Mouse (Mus musculus): Measurements from ENCODE around the gene 2310034G01Rik. TPM values are rescaled to one million over a fixed set of nuclear protein-coding genes. Genes with fewer than 3 reads are reported as not detected.

2310034G01Rik gene
- polyA plus RNA-seq, 1 experiment from 2014 or later: 2.6 TPM

DNA sequence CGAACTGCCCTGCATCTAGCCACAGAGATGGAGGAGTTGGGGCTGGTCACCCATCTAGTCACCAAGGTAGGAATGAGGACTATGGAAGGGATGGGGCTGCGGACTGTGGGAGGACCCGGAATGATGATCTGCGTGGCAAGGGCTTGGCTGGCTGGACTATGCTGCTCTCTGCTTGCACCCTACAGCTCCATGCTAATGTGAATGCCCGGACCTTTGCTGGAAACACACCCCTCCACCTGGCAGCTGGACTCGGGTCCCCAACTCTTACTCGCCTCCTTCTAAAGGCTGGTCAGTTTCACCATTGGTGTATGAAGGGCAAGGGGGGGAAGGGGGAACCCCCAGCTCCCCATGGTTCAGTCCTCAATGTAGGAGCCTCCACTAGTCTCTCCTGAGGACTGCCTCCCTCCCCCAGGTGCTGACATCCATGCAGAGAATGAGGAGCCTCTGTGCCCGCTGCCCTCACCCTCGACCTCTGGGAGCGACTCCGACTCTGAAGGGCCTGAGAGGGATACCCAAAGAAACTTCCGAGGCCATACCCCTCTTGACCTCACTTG is 39.7 kb downstream of the 2310034G01Rik start:
- H3K27ac ChIP-seq (ENCODE audit: low read length): no peak overlapping the region
- H3K36me3 ChIP-seq (ENCODE audit: insufficient read depth, low read length): peaks cover 4% of the 10 kb centered on the region
- no peaks in the 10 kb centered on the region for H3K9me3 ChIP-seq (ENCODE audit: low read length)
- no peak overlapping the region for H3K4me3 ChIP-seq (ENCODE audit: low read length)
- H3K9ac ChIP-seq (replicated peaks; ENCODE audit: low read length): no peak overlapping the region
- no peak for ATAC-seq (ENCODE audit: low FRiP score, low TSS enrichment)
- H3K27me3 ChIP-seq (ENCODE audit: insufficient read depth, low read length): peaks cover 30% of the 10 kb centered on the region
- peaks cover 12% of the 10 kb centered on the region for H3K4me1 ChIP-seq (ENCODE audit: insufficient read depth, low read length)
- WGBS: 90% methylated on average over 12 of the region's 12 CpGs
- H3K4me2 ChIP-seq (replicated peaks; ENCODE audit: low read depth, low read length): no peak overlapping the region

DNA sequence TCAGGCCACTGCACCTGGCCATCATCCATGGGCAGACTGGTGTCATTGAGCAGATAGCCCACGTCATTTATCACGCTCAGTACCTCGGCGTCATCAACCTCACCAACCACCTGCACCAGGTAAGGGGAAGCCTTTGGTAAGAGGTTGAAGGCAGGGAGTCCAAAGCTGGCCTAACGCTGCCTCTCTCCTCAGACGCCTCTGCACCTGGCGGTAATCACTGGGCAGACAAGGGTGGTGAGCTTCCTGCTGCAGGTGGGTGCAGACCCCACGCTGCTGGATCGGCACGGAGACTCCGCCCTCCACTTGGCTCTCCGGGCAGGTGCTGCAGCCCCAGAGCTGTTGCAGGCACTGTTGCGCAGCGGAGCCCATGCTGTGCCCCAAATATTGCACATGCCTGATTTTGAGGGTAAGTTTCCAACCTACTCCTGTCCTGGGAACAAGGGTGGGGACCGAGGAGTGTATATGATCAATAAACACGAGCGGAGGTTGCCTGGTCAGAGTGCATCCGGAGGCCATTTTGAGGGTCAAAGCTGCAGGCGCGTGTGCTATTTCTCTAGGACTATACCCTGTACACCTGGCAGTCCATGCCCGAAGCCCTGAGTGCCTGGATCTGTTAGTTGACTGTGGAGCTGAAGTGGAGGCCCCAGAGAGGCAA is 40.3 kb downstream of the 2310034G01Rik start:
- ATAC-seq (ENCODE audit: low FRiP score, low TSS enrichment): no peak
- no peak overlapping the region for H3K4me3 ChIP-seq (ENCODE audit: low read length)
- peaks cover 24% of the 10 kb centered on the region for H3K27me3 ChIP-seq (ENCODE audit: insufficient read depth, low read length)
- H3K9me3 ChIP-seq (ENCODE audit: low read length): no peaks in the 10 kb centered on the region
- peaks cover 4% of the 10 kb centered on the region for H3K36me3 ChIP-seq (ENCODE audit: insufficient read depth, low read length)
- no peak overlapping the region for H3K9ac ChIP-seq (replicated peaks; ENCODE audit: low read length)
- 81% methylated on average over 21 of the region's 21 CpGs for WGBS
- H3K4me1 ChIP-seq (ENCODE audit: insufficient read depth, low read length): peaks cover 12% of the 10 kb centered on the region
- H3K27ac ChIP-seq (ENCODE audit: low read length): no peak overlapping the region
- H3K4me2 ChIP-seq (replicated peaks; ENCODE audit: low read depth, low read length): no peak overlapping the region

DNA sequence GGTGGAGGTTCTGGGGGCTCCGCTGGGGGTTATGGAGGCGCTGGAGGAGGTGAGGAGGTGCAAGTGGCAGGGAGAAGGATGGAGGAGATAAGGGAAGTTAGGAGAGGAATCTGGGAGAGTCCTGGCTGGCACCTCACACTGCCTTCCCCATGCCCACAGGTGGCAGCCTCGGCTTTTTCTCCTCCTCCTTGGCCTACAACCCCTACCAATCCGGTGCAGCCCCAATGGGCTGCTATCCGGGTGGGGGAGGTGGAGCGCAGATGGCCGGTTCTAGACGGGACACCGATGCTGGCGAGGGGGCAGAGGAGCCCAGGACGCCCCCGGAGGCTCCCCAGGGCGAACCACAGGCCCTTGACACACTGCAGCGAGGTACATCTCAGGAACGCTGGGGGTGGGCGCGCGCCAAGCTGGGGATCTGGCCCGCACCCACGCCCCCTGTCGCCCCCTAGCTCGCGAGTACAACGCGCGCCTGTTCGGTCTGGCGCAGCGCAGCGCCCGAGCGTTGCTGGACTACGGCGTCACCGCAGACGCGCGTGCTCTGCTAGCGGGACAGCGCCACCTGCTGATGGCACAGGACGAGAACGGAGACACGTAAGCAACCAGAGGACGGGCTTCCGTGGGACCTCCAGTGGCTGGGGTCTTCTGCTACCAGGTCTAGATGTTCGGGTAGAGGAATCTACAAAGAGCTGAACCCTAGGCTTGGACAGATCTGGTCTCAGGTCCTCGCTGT is 41.2 kb downstream of the 2310034G01Rik start:
- Histone ChIP-seq H3K4me2 (replicated peaks; ENCODE audit: low read depth, low read length) (peak overlapping the region; percentile 79), H3K9ac (replicated peaks; ENCODE audit: low read length) (peak overlapping the region; percentile 67), H3K27ac (ENCODE audit: low read length) (no peak overlapping the region), H3K27me3 (ENCODE audit: insufficient read depth, low read length) (peaks cover 15% of the 10 kb centered on the region), H3K4me3 (ENCODE audit: low read length) (peak overlapping the region; percentile 45), H3K9me3 (ENCODE audit: low read length) (no peaks in the 10 kb centered on the region), H3K36me3 (ENCODE audit: insufficient read depth, low read length) (peaks cover 4% of the 10 kb centered on the region), H3K4me1 (ENCODE audit: insufficient read depth, low read length) (peaks cover 13% of the 10 kb centered on the region)
- no peak for ATAC-seq (ENCODE audit: low FRiP score, low TSS enrichment)
- WGBS: 2% methylated on average over 47 of the region's 47 CpGs

DNA sequence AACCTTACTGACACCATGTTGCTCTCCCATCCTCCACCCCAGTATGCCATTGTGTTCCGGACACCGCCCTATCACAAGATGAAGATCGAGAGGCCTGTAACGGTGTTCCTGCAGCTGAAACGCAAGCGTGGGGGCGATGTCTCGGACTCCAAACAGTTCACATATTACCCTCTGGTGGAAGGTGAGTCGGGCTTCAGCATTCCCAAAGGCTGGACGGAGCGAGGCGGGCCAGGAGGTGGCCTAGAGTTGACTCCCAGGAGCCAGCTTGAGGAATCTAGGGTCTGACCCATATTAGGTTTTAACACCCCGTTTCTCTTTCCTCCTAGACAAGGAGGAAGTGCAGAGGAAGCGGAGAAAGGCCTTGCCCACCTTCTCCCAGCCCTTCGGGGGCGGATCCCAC is 41.8 kb downstream of the 2310034G01Rik start:
- H3K4me2 ChIP-seq (replicated peaks; ENCODE audit: low read depth, low read length): 0 out of 2 replicates have a peak overlapping the region, but pooled peaks have one; percentile 79
- WGBS: 72% methylated on average over 16 of the region's 16 CpGs

DNA sequence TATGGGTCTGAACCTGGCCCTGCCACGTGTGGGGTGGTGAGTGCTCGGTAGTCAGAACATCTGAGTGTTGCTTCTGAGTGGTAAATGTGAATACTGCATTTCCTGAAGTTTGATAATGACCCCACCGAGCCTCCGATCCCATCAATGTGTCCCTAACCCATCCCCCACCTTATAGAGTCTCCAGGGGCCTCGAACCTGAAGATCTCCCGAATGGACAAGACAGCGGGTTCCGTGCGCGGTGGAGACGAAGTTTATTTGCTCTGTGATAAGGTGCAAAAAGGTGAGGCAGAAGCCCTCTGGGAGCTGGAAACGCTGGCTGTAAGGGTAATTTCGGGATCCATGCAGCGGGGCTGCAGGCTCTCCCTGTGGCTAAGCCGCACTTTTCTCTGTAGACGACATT is 42.3 kb downstream of the 2310034G01Rik start:
- Histone ChIP-seq H3K9ac (replicated peaks; ENCODE audit: low read length) (no peak overlapping the region), H3K27me3 (ENCODE audit: insufficient read depth, low read length) (peaks cover 7% of the 10 kb centered on the region), H3K9me3 (ENCODE audit: low read length) (no peaks in the 10 kb centered on the region), H3K36me3 (ENCODE audit: insufficient read depth, low read length) (peaks cover 4% of the 10 kb centered on the region), H3K4me3 (ENCODE audit: low read length) (no peak overlapping the region), H3K4me2 (replicated peaks; ENCODE audit: low read depth, low read length) (no peak overlapping the region), H3K4me1 (ENCODE audit: insufficient read depth, low read length) (peaks cover 17% of the 10 kb centered on the region), H3K27ac (ENCODE audit: low read length) (no peak overlapping the region)
- ATAC-seq (ENCODE audit: low FRiP score, low TSS enrichment): no peak
- 83% methylated on average over 16 of the region's 16 CpGs for WGBS

More for the DNA sequence above, 41.8 kb downstream of the 2310034G01Rik start:
- Histone ChIP-seq H3K36me3 (ENCODE audit: insufficient read depth, low read length) (peaks cover 4% of the 10 kb centered on the region), H3K9ac (replicated peaks; ENCODE audit: low read length) (no peak overlapping the region), H3K4me3 (ENCODE audit: low read length) (no peak overlapping the region), H3K27me3 (ENCODE audit: insufficient read depth, low read length) (peaks cover 9% of the 10 kb centered on the region), H3K4me1 (ENCODE audit: insufficient read depth, low read length) (peaks cover 17% of the 10 kb centered on the region), H3K9me3 (ENCODE audit: low read length) (no peaks in the 10 kb centered on the region), H3K27ac (ENCODE audit: low read length) (no peak overlapping the region)
- ATAC-seq (ENCODE audit: low FRiP score, low TSS enrichment): no peak

DNA sequence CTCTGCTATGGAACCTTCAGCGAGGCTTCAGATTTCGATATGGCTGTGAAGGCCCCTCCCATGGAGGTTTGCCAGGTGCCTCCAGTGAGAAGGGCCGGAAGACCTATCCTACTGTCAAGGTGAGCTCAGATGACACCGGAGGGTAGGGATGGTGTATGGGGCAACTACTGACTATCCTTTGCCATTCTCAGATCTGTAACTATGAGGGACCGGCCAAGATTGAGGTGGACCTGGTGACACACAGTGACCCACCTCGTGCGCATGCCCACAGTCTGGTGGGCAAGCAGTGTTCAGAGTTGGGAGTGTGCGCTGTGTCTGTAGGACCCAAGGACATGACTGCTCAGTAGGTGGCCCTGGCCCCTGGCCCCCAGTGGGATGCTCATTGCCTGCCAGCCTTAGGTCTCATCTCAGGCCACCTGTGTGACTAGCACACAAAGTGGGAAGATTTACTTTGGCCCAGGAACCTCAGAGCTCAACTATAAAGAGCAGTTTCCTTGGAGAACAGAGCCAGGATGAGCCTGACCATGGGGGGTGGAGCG is 43.3 kb downstream of the 2310034G01Rik start:
- peaks cover 7% of the 10 kb centered on the region for H3K27me3 ChIP-seq (ENCODE audit: insufficient read depth, low read length)
- 89% methylated on average over 9 of the region's 9 CpGs for WGBS
- no peak for ATAC-seq (ENCODE audit: low FRiP score, low TSS enrichment)

DNA sequence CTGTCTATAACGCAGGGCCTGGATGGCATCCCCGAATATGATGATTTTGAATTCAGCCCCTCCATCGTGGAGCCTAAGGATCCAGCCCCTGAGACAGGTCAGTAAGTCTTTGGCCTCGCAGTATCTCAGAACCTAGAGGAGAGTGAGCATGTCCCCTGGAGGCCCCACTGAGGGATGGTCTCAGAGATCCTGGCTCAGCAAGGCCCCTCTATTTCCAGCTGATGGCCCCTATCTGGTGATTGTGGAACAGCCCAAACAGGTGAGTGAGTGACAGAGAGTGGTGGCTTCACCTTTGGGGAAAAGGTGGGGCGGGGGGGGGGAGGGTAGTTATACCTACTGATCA is 43.9 kb downstream of the 2310034G01Rik start:
- WGBS: 43% methylated on average over 5 of the region's 5 CpGs
- H3K4me1 ChIP-seq (ENCODE audit: insufficient read depth, low read length): peaks cover 17% of the 10 kb centered on the region
- peak overlapping the region; percentile 99 for H3K4me2 ChIP-seq (replicated peaks; ENCODE audit: low read depth, low read length)
- ATAC-seq (ENCODE audit: low FRiP score, low TSS enrichment): no peak
- H3K27me3 ChIP-seq (ENCODE audit: insufficient read depth, low read length): peaks cover 7% of the 10 kb centered on the region
- H3K9ac ChIP-seq (replicated peaks; ENCODE audit: low read length): peak overlapping the region; percentile 64
- H3K36me3 ChIP-seq (ENCODE audit: insufficient read depth, low read length): peaks cover 4% of the 10 kb centered on the region
- no peaks in the 10 kb centered on the region for H3K9me3 ChIP-seq (ENCODE audit: low read length)
- peak overlapping the region; percentile 68 for H3K4me3 ChIP-seq (ENCODE audit: low read length)
- H3K27ac ChIP-seq (ENCODE audit: low read length): no peak overlapping the region; the same call in 1 of the 2 replicates

More for the DNA sequence above, 43.3 kb downstream of the 2310034G01Rik start:
- Histone ChIP-seq H3K27ac (ENCODE audit: low read length) (no peak overlapping the region), H3K9me3 (ENCODE audit: low read length) (no peaks in the 10 kb centered on the region), H3K4me3 (ENCODE audit: low read length) (no peak overlapping the region), H3K36me3 (ENCODE audit: insufficient read depth, low read length) (peaks cover 4% of the 10 kb centered on the region), H3K4me1 (ENCODE audit: insufficient read depth, low read length) (peaks cover 17% of the 10 kb centered on the region), H3K4me2 (replicated peaks; ENCODE audit: low read depth, low read length) (no peak overlapping the region), H3K9ac (replicated peaks; ENCODE audit: low read length) (no peak overlapping the region)

DNA sequence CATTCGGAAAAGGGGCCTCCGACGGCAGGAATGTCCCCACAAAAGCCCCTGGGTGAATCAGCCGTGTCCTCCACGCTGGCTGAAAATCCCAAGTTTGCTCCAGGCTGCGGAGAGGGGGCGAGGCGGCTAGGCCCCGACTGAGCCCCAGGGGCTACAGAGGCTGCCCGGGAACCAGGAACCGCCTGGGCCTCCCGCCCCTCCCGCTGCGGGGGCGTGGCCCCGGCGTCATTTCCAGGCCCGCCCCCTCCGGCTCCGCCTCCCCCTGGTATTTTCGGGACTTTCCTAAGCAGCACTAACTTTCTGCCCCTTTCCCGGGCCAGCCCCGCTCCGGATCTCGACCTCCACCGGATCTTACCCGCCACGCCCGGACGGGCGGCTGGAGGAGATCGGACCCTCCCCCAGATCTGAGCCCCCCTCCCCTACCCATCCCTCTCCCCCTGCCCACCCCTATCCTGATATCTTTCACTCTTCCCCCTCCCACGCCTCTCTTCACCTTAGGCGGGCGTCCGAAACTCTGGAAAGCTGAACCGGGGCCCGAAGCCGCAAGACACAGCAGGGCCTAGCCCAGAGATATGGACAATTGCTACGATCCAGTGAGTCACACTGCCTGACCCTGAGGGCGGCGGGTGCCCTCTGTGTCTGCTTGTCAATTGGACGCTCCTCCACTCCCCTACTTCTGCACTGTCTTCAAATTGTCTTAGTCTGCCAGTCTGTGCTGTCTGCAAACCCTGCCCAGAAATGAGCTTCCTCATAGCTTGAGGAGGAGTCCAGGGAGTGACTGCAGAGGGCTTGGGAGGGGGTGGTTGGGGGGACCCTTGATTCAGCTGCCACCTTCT is 44.5 kb downstream of the 2310034G01Rik start:
- under 1% methylated on average over 39 of the region's 43 CpGs for WGBS

DNA sequence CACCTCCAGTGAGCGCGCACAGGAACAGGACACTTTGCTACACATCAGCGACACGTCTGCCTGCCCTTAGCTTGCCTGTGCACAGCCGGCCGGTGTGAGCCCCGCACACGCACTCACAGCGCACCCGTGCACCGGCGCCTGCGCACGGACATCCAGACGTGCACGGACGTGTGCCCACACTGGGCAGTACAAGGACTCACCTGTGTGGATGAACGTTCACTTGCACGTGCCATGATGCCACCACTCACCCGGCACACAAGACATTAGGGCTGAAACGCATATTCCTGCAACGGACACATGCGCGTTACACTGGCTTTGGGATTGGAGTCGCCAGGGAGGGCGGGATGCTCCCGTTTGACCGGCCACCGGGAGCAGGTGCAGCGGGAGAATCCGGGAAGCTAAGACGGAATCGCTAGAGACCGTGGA is 45.2 kb downstream of the 2310034G01Rik start:
- peak; percentile 39 for ATAC-seq (ENCODE audit: low FRiP score, low TSS enrichment)
- H3K4me2 ChIP-seq (replicated peaks; ENCODE audit: low read depth, low read length): peak overlapping the region; percentile 99
- under 1% methylated on average over 34 of the region's 34 CpGs for WGBS
- H3K4me1 ChIP-seq (ENCODE audit: insufficient read depth, low read length): peaks cover 17% of the 10 kb centered on the region
- peak overlapping the region; percentile 92 for H3K27ac ChIP-seq (ENCODE audit: low read length)
- peak overlapping the region; percentile 64 for H3K9ac ChIP-seq (replicated peaks; ENCODE audit: low read length)
- peak overlapping the region; percentile 68 for H3K4me3 ChIP-seq (ENCODE audit: low read length)
- no peaks in the 10 kb centered on the region for H3K9me3 ChIP-seq (ENCODE audit: low read length)
- peaks cover 15% of the 10 kb centered on the region for H3K27me3 ChIP-seq (ENCODE audit: insufficient read depth, low read length)
- peaks cover 4% of the 10 kb centered on the region for H3K36me3 ChIP-seq (ENCODE audit: insufficient read depth, low read length)

More for the DNA sequence above, 44.5 kb downstream of the 2310034G01Rik start:
- Histone ChIP-seq H3K27ac (ENCODE audit: low read length) (peak overlapping the region; percentile 92), H3K27me3 (ENCODE audit: insufficient read depth, low read length) (peaks cover 10% of the 10 kb centered on the region), H3K4me2 (replicated peaks; ENCODE audit: low read depth, low read length) (peak overlapping the region; percentile 99), H3K4me3 (ENCODE audit: low read length) (peak overlapping the region; percentile 68), H3K9me3 (ENCODE audit: low read length) (no peaks in the 10 kb centered on the region), H3K9ac (replicated peaks; ENCODE audit: low read length) (peak overlapping the region; percentile 64), H3K4me1 (ENCODE audit: insufficient read depth, low read length) (peaks cover 17% of the 10 kb centered on the region), H3K36me3 (ENCODE audit: insufficient read depth, low read length) (peaks cover 4% of the 10 kb centered on the region)
- ATAC-seq (ENCODE audit: low FRiP score, low TSS enrichment): peak; percentile 57
